Mouse (Mus musculus) skeletal muscle tissue, postnatal 0 days (tissue): ENCODE data around the gene Scgb2b12. TPM values are rescaled to one million over a fixed set of nuclear protein-coding genes. Genes with fewer than 3 reads are reported as not detected.

Experiments used
- polyA plus RNA-seq: library from polyadenylated mRNA; unstranded; fragments of >200 nt; fragmentation: Nextera tagmentation; extraction: Ambion mirVana; gene quantifications from 2 replicates; pipeline ENCODE4 v1.2.1, GENCODE M21; 2015

Scgb2b12 gene
- not detected in 2 replicates for polyA plus RNA-seq

GRCm38 (mm10) chr7:32327145-32327544 lies at the start of gene Scgb2b12:
Gene Scgb2b12 (minus strand): TSS chr7:32327245.

DNA sequence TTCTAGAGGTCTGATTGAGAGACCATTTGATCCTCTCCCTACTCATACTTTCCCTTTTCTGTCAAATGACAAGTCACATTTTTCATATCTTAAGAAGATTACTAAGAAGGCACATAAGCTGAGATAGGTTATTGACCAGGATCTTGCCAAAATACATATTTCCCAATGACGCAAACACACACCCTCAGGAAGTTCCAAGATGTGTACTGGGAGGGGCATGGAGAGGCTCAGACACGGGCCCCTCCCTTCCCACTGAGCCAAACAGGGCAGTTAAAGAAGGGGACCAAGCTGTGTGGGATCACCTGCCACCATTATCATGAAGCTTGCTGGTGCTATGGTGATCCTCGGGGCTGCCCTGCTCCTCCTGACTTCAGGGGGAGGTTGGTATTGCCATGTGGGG lies 6.8 kb upstream of the Scgb2b12 start, which contains the start of gene Scgb1b12:
Scgb1b12 (plus strand) TSS at position 301 of the 400 bp plus-strand sequence.

Other genes with a start within 250 kb of the Scgb2b12 start
- not detected in 2 replicates for gene Scgb1b10, start 226.4 kb downstream of the Scgb2b12 start, polyA plus RNA-seq
- not detected in 2 replicates for gene Scgb2b11, start 116.1 kb downstream of the Scgb2b12 start, polyA plus RNA-seq
- not detected in 2 replicates for gene Scgb1b11, start 104.4 kb downstream of the Scgb2b12 start, polyA plus RNA-seq
- not detected in 2 replicates for gene Scgb1b12, start 6.9 kb upstream of the Scgb2b12 start, polyA plus RNA-seq
- not detected in 2 replicates for gene Scgb1b29, start 114.3 kb upstream of the Scgb2b12 start, polyA plus RNA-seq